Mouse (Mus musculus) testis, postnatal 14 days (tissue): ENCODE measurements around the gene Cdc6.
"Not testable (repeated sequence)": the region's sequence is repeated elsewhere in the genome, so short reads cannot be mapped to it uniquely, and the experiment has no call there.

Source experiments
- DNase-seq: peaks from one replicate; pipeline ENCODE4 v3.0.0; 2021; ENCODE audit warnings: low spot score

The Cdc6 gene

GRCm38 (mm10) chr11:98909654-98910053 is 2.1 kb downstream of the Cdc6 start:
- DNase-seq, result no peak

DNA sequence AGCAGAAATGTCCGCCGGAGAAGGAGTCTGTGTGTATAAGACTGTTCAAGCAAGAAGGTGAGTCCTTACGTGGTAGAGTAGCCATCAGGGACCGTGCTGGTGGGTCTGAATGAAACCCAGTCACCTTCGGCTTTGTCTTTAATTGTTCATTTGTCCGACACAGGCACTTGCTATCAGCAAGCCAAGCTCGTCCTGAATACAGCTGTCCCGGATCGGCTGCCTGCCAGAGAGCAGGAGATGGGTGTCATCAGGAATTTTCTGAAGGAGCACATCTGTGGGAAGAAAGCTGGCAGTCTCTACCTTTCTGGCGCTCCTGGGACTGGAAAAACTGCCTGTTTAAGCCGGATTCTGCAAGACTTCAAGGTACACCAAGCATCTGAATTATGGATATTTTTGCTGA is 2.8 kb downstream of the Cdc6 start:
- DNase-seq, result no peak

DNA sequence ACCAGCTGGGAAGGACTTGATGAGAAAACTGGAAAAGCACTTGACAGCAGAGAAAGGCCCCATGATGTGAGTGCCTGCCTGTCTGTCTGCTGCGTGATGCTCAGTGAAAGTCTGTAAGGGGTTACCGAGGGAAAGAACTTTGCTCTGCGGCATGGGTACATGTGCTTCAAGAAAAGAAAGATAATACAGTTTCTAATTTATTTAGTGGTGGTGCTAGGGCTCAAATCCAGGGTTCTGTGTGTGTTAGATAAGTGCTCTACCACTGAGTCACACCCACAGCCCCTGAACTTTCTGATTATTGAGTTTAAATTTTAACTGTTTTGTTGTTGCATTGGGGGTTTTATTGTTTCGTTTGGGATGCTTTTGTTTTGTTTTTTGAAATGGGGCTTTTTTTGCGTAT is 3.9 kb downstream of the Cdc6 start:
- DNase-seq, result no peak

GRCm38 (mm10) chr11:98914196-98914595 is 6.6 kb downstream of the Cdc6 start:
- no peak for DNase-seq

GRCm38 (mm10) chr11:98916376-98916775 is 8.8 kb downstream of the Cdc6 start:
- not testable (repeated sequence) for DNase-seq

GRCm38 (mm10) chr11:98917428-98918005 is 9.9 kb downstream of the Cdc6 start:
- DNase-seq, result no peak

DNA sequence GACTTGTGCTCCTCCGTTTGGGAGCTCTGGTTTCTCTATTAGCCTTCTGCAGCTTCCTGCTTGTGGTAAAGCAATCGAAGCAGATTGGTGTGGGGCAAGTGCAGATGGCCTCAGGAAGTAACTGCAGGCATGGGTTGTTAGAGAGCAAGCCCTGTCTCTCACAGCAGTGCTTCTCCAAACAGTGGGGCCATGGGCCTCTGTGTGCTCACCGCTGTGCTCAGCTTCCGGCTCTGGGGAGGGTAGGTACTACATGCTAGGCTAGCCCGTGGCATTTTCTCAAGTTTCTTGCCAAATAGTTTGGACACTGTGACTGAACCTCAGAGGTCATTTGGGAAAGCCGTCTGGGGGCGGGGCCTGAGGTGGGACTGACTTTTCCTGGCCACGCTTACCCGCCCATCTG is 10.6 kb downstream of the Cdc6 start:
- no peak for DNase-seq

DNA sequence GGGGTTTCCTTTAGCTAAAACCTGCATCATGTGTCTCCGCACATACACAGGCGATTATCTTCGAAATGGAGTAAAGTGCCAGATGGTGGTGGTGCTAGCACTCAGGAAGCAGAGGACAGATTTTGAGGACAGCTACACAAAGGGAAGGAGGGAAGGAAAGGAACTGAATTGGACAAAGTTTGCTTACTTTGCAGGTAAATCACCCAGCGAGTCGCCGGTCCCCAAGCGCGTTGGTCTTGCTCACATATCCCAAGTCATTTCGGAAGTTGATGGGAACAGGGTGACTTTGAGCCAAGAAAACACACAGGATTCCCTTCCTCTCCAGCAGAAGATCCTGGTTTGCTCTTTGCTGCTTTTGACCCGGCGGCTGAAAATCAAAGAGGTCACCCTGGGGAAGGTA is 11.4 kb downstream of the Cdc6 start:
- DNase-seq, result no peak

GRCm38 (mm10) chr11:98921813-98922212 is 14.2 kb downstream of the Cdc6 start:
- DNase-seq, result not testable (repeated sequence)

- DNase-seq, result not testable (repeated sequence)
Measured at GRCm38 (mm10) chr11:98922307-98922706, 14.7 kb downstream of the Cdc6 start.

GRCm38 (mm10) chr11:98922851-98923711 is 15.5 kb downstream of the Cdc6 start:
- not testable (repeated sequence) for DNase-seq

DNA sequence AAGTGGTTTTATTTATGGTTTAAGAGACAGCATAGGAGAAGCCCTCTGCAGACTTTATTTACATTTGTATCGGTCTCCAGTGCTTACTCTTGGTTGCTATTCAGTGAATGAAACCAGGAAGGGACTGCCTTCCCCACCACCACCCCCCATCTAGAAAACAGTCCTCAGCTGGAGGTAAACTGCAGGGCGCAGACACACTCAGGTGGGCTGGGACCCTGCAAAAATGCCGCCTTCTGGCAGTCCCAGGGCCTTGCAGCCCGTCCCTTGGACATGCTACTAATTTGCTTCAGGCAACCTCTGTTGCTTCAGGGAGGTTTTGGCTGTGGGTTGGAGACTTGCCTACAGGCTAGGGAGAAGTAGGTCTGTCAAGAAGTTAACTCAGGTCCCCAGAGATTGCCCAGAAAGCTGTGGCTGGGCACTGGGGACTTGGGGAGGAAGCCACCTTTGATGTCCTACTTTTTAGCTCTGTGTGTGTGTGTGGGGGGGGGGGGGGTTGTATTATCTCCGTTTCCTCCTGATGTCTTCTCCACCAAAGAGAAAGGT is 17.1 kb downstream of the Cdc6 start:
- DNase-seq, result no peak

DNA sequence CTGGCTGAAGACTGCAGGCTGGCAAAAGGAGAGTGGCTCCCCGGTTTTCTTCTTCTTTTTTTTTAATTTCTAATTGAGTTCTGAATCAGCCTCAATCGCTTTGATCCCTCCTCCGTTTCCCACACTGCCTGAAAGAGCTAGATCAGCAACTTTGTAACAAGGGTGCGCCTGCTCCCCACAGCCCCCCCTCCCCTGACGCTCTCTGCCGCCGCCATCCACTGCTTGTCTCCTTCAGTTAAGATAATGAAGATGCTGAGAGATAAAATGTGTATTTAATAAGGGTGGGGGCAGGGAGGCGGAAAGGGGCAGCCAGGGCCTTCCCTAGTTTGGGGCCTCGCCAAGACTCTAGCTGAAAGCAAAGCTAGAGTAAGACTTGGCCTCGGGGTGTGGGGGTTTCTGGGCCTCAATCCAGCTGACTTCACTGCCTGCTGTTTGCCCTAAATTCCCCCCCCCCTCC is 17.7 kb downstream of the Cdc6 start:
- DNase-seq, result peak; percentile 73

- peak; percentile 68 for DNase-seq
Measured at GRCm38 (mm10) chr11:98925868-98926311, 18.3 kb downstream of the Cdc6 start.

- DNase-seq, result no peak
Measured at GRCm38 (mm10) chr11:98926553-98926952, 19.0 kb downstream of the Cdc6 start.

GRCm38 (mm10) chr11:98927438-98928076 is 20.0 kb downstream of the Cdc6 start, which contains the start of gene Rara:
Gene Rara (plus strand): TSS chr11:98927818.
- DNase-seq, result peak; percentile 50

DNA sequence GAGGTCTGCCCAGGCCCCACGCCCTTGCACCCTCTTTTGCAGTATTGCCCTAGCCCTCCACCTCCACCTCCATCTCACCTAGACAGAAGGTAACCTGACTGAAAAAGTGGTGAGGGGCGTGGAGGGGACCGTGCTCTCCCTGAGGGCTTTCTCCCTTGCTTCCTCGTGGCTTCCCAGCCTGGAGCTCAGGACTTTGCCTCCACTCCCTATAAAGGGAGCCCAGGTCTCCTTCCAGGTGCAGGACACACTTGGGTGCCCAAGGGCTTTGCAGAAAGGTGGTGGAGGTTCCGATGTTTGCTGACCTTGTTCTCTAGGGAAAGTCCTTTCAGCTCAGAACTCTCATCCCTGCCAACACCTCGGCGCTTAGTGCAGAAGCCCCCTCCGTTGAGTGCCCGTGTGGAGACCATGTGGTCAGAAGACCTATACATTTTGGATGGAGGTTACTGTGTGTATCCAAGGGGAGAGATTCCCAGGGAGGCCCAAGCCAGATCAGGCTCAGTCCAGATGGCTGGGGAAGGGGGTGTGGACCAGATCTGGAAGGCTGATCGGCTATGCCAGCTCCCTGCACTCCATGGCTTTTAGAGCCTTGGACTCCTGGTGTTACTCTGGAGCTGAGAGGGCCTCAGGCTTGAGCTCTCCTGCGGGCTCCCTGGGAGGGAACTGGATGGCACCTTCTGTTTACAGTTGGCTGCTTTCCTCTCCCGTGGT is 20.7 kb downstream of the Cdc6 start:
- DNase-seq, result no peak

DNA sequence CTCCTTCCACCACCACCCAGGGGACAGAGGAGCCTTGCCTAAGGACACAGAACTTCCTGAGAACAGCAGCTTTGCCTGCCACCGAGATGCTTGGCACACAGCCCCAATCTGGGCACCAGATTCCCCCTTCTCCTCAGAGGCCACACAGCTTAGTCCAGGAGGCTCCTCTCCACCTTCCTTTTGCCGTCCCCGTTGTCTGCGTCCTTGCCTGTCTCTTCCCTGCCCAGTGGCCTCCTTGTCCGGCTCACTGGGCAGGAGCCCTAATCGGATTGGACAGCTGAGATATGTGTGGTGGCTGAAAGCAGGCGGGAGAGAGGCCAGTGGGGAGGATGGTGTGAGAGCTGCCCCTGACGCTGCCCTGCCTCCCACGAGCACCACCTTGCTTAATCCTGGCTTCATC is 21.9 kb downstream of the Cdc6 start:
- DNase-seq, result no peak

DNA sequence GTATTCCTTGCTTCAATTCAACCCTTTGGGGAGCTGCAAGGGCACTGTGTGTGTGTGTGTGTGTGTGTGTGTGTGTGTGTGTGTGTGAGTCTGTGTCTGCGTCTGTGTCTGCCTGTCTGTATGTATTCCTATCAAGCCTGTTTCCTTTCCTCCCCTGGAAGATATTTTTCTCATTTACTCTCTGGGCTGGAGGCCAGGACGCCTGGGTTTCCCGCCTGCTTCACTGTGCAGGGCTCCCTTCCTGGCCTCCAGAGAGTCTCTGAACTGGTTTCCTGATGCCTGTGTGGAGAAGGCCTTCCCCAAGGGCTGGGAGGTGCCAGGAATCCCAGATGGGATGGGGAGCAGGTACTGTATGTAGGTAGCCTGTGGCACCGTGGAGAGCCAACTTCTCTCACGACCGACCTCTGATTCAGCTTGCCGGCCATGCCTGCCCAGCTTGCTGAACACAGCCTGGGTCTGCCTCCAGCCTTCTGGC is 22.6 kb downstream of the Cdc6 start:
- no peak for DNase-seq

- no peak for DNase-seq
Measured at GRCm38 (mm10) chr11:98930773-98931512, 23.3 kb downstream of the Cdc6 start.
